Mouse (Mus musculus) embryonic fibroblast, embryonic 13.5 days (primary cell): Measurements from ENCODE around the gene Kdr.

Experiments
- CTCF ChIP-seq: IDR thresholded peaks from 2 replicates; pipeline ENCODE4 v1.5.1; 2011; ENCODE audit warnings: mild to moderate bottlenecking, control low read depth, low read length, moderate library complexity, borderline replicate concordance; ENCODE audit not compliant: insufficient read depth
- POLR2A ChIP-seq: IDR thresholded peaks from 2 replicates; pipeline ENCODE4 v1.6.1; 2011; ENCODE audit warnings: low read depth, mild to moderate bottlenecking, control low read depth, low read length, moderate library complexity

DNA sequence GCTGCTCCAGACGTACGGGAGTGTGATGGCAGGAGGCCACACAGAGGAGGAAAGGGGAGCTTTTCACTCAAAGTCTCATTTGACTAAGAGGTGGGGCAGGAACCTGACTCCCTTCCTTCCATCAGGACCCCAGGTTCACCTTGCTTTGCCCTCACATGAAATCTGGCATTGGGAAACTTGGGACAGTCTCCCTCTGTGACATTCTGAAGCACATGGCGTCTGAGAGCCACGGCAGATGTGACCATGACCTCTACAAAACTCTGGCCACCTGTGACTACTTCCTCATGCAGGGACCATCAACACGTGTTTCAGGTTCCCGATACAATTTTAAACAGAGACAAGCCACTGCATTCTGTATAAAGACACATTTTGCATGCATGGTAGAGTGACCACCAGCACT, 44.2 kb upstream of the Kdr start:
- no peak for TF ChIP-seq POLR2A
- no peak for TF ChIP-seq CTCF
